Mouse (Mus musculus): ENCODE results near the gene Prox2. TPM values are rescaled to one million over a fixed set of nuclear protein-coding genes. Genes with fewer than 3 reads are reported as not detected.

Gene Prox2
- total RNA-seq, 2 experiments from 2014 or later: 1.7 to 3.0 TPM

DNA sequence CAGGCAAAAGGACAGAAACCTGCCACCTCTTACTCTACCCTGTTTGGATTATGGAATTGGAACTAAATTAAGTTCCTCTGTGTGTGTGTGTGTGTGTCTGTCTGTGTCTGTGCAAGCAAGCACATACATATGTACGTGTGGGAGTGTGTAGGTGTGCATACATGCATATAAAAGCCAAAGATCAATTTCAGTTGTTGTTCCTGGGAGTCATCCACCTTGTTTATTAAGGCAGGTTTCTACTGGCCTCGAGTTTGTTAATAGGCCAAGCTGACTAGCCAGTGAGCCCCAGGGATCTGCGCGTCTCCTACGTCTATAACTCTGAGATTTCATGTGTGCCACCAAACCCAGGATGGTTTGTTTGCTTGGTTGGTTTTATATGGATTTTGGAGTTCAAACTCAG, 14.2 kb upstream of the Prox2 start:
- TF ChIP-seq CTCF (IDR thresholded peaks at IDR 0.05): no peak
- no peak for DNase-seq
- no peak overlapping the region for H3K4me3 ChIP-seq
- no peak overlapping the region for H3K27ac ChIP-seq
- intact Hi-C loops (cut with DNase I): no loop called here

DNA sequence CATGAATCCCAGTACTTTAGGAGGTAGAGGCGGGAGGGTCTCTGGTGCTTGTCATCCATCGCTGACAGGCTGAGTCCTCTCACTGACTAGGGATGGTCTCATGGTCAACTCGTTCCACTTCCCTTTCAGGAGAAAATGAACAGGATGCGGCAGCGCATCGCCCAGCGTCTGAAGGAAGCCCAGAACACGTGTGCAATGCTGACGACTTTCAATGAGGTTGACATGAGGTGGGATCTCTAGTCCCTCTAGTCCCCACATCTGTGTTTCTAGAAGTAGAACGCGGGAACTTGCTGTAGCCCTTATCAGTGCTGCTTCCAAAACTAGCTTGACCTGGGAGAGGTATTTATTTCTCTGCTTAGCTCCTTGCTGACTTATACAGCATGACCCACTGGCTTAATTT, 13.1 kb upstream of the Prox2 start:
- no peak for DNase-seq
- Histone ChIP-seq H3K4me3 (no peak overlapping the region), H3K27ac (no peak overlapping the region)
- intact Hi-C loops (cut with DNase I): no loop called here
- TF ChIP-seq CTCF (IDR thresholded peaks at IDR 0.05): no peak

DNA sequence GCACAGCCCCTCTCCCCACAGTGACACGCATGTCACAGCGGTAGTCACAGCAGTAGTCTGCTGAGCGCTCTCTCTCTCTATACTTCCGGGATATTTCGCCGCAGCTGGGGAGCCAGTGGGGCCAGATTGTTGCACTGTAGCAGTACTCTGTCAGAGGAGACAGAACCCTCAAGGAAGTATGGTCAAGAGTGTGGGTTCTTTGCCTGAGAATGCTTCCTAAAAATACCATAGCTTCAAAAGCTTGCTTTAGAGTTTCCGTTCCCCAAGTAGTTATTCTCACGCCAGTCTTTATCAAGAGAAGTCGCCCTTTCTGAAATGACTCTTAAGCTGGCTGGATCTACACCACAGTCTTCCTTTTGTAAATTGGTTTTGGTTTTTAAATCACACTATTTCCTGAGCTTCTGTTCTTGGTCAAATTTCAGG, 12.6 kb upstream of the Prox2 start:
- Histone ChIP-seq H3K4me3 (no peak overlapping the region), H3K27ac (no peak overlapping the region)
- intact Hi-C loops (cut with DNase I): no loop called here
- DNase-seq: no peak
- TF ChIP-seq CTCF (IDR thresholded peaks at IDR 0.05): no peak

DNA sequence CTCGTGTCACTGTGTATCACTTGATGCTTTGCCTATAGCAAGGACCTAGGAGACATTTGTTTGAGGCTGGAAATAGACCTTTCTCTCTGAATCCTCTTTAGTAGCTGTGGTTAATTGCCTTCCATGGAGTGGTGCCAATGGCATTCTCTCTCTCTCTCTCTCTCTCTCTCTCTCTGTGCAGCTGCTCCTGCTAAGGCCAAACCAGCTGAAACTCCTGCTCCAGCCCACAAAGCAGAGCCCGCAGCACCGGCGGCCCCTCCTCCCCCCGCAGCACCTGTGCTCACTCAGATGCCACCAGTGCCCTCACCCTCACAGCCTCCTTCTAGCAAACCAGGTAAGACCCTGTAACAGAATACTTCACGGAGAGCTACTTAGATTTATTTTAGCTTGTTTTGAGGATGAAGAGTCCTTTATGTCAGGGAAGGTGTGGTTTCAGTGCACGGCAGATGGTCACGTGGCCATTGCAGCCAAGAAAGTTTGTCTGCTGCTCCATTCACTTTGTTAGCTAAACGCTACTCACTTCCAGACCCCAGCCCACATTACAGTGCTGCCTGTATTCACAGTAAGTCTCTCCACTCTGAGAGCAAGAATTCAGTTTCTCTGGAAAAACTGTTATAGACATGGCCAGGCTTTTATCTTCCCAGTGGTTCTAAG, 11.4 kb upstream of the Prox2 start:
- Histone ChIP-seq H3K4me3 (no peak overlapping the region), H3K27ac (no peak overlapping the region)
- no peak for TF ChIP-seq CTCF (IDR thresholded peaks at IDR 0.05)
- intact Hi-C loops (cut with DNase I): no loop called here
- no peak for DNase-seq

DNA sequence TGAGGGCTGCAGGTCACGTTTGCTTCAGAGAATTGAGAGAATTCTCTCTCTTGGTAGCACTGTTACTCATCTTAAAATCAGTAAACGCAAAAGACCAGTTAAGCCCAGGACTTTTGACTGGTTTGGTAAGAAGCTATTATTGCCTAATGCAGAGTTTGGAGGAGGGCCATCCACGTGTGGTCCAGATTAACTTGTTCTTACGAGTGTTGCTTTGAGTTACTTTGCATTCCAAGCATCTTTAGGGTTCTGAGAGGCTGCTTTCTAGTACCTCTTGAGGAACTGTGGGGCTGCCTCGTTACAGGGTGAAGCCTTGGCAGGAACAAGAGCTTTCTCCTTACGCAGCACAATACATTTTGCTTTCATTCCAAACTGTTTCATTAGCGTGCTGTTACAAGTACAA, 5.1 kb upstream of the Prox2 start:
- intact Hi-C loops (cut with DNase I): no loop called here
- Histone ChIP-seq H3K4me3 (no peak overlapping the region), H3K27ac (no peak overlapping the region)
- no peak for TF ChIP-seq CTCF (IDR thresholded peaks at IDR 0.05)
- DNase-seq: no peak

DNA sequence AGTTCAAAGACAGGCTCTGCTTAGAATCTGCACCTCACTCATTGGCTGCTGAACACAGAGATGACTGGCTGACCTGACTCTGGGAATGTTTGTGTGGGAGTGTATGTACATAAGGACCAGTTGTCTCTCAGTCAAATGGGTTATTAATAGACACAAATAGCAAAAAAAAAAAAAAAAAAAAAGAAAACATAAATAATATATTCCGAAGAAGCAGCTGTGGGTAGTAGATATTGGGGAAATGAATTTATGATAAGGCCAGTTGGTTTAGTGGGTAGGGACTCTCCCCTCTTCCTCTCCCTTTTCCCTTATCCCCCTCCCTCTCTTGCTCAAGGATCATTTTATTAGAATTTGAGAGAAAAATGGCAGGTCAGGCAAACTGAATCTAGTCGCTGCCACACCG, 3.4 kb upstream of the Prox2 start:
- H3K27ac ChIP-seq: no peak overlapping the region
- no peak for DNase-seq
- TF ChIP-seq CTCF (IDR thresholded peaks at IDR 0.05): no peak
- H3K4me3 ChIP-seq: no peak overlapping the region
- intact Hi-C loops (cut with DNase I): no loop called here

DNA sequence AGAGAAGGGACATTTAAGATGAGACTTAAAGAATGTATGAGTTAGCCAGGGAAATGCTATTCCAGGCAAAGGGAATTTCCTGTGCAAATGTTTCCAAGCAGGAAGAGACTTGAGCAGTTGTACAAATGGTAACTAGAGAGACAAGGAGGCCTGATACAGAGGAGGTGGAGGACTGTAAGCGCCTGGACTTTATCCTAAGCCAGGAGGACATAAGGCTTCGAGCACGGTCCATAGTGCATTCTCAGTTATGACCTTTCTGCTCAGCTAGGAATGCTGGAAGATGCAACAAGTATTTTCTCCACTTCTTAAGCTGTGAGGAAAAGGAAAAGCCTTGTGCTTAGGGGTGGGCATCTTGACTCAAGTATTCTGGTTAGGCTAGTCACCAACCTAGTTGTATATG, 2.8 kb upstream of the Prox2 start:
- intact Hi-C loops (cut with DNase I): no loop called here

DNA sequence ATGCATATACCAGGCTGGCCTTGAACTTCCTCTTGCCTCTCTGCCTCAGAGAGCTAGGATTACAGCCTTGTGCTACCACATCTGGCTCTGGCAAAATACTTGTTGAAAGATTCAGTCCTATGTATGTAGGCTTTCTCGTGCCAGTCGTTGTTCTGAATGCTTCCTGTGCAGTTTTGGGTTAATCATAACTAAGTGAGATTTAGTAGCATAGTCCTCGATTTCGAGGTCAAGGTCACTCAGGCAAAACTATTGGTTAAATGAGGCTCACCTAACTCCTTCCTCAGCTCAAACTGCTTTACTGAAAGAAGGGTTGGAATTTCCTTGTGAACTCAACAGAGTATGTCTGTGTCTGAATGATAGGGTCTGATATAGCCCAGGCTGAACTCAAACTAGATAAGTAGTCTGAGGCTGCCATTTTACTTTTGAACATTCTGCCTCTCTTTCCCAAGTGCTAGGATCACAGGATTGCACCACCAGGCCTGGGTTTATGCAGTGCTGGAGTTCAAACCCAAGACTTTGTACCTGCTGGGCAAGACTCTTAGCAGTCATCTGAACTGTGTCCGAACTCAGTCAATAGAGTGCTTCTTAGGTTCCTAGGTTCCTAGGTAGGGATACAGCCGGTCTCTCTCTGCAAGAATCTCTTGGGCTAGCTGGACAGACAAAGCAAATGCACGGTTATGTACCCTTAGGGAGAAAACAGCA, 2.1 kb upstream of the Prox2 start:
- intact Hi-C loops (cut with DNase I): no loop called here
- no peak for TF ChIP-seq CTCF (IDR thresholded peaks at IDR 0.05)
- Histone ChIP-seq H3K27ac (0 out of 2 replicates have a peak overlapping the region, but pooled peaks have one; percentile 96), H3K4me3 (peak overlapping the region; percentile 93)
- no peak for DNase-seq

More for the DNA sequence above, 2.8 kb upstream of the Prox2 start:
- Histone ChIP-seq H3K4me3 (no peak overlapping the region), H3K27ac (no peak overlapping the region; the same call in 1 of the 2 replicates)
- DNase-seq: no peak
- TF ChIP-seq CTCF (IDR thresholded peaks at IDR 0.05): no peak

DNA sequence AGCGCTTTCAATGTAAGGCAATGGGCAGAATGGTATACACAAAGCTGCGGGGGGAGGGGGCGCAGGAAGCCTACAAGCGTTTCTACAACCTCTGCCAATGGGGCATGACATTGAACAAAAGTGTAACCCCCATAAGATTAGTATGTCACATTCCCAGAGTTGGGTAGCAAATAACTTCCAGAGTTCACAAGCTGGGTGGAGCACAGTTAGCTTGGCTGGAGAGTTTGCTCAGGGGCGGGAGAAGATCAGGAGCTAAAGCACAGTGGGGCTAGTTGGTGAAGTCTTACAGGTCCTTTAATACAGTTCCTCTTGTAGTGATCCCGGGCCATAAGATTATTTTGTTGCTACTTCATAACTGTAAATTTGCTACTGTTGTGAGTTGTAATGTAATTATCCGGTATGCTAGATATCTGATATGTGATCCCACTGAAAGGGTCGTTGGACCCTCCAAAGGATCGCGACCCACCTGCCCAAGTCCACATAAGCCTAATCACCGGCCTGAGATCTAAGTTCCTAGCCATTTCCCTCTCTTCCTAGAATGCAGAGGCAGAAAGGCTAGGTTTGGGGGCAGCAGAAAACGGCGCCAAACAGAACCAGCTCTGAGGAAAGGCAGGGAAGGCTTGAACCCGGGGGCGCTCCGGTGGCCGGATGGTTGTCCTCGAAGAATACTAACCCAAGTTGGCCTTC, 405 bp downstream of the Prox2 start:
- no peak for TF ChIP-seq CTCF (IDR thresholded peaks at IDR 0.05)
- DNase-seq: no peak
- intact Hi-C loops (cut with DNase I): no loop called here
- peak overlapping the region; percentile 93 for H3K4me3 ChIP-seq
- peak overlapping the region; percentile 96 for H3K27ac ChIP-seq

DNA sequence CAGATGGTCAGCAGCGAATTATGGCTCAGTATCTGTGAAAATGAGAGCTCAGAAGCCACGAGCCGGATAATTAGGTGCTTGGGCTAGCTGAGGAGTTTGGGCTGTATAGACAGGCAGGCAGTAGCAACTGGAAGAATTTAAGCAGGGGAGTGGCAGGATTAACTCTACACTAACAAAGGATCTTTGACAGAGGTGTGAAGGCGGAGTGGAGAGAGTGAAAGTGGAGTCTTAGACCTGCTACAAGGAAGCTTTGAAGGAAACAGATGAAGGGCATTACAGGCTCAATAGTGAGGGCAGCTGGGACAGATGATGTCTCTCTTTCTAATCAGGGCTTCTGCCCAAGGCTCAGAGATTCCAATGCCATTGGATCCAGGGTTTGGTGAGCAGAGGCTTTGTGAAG, 1.1 kb downstream of the Prox2 start:
- intact Hi-C loops (cut with DNase I): no loop called here
- no peak overlapping the region for H3K4me3 ChIP-seq
- no peak for TF ChIP-seq CTCF (IDR thresholded peaks at IDR 0.05)
- peak overlapping the region; percentile 96; the same call in 1 of the 2 replicates for H3K27ac ChIP-seq
- DNase-seq: no peak

DNA sequence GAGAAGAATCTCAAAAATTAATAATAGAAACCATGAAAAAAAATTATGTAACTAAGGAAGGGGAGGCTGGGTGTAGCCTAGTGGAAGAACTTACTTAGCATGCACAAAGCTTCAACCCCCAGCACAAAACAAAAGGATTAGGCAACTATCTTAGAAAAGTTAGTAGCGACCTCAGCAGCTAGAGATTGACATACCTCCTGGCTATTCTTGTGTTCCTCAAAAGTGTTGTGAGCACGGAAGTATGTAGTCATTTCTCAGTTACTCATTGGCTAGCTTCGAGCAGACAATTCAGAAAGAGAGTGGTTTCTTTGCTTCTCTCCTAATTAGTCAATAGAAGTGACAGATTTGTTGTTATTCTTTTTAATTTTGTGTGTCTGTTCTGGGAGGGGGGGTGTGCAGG, 1.9 kb downstream of the Prox2 start:
- intact Hi-C loops (cut with DNase I): no loop called here
- H3K4me3 ChIP-seq: no peak overlapping the region
- no peak for DNase-seq
- no peak overlapping the region for H3K27ac ChIP-seq
- TF ChIP-seq CTCF (IDR thresholded peaks at IDR 0.05): no peak

DNA sequence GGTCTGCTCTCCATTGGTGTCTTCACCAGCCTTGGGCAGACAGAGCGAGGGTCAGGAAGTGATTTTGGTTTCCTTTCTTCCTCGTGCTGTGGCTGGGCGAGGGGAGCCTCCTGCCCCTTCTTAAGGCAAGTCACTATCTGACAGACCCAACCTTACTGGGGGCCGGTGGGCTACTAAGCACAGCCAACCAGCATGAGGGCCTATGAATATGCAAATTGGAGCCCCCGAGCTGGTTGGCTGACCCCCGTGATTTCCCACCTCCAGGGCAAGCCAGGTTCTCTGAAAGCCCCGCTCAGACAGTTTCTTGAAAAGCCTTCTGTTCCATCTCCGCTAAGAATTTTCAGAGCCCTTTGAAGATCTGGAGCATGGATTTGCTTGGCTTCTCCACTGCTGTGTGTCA, 4.3 kb downstream of the Prox2 start:
- no peak for TF ChIP-seq CTCF (IDR thresholded peaks at IDR 0.05)
- no peak for DNase-seq
- no peak overlapping the region for H3K4me3 ChIP-seq
- no peak overlapping the region for H3K27ac ChIP-seq
- intact Hi-C loops (cut with DNase I): no loop called here

DNA sequence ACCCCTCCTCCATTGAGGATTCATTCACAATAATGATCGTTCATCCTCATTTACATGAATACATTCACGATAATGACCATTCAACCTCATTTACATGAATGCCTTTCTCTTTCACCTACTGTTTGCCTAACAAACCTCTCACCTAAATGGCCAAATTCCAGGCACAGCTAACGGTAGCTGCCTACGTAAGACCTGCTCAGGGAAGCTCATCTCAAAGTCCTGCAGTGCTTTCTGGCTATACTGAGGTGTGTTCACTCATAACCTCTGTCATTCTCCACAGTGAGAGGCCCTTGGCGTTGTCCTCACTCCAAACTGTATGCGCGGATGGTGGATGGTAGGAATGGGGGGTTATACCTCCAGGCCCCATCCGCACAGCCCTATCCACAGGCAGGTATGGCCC, 5.8 kb downstream of the Prox2 start:
- no peak overlapping the region for H3K4me3 ChIP-seq
- no peak for DNase-seq
- no peak for TF ChIP-seq CTCF (IDR thresholded peaks at IDR 0.05)
- intact Hi-C loops (cut with DNase I): no loop called here
- H3K27ac ChIP-seq: no peak overlapping the region
